Mouse (Mus musculus) lung, postnatal 0 days (tissue): ENCODE measurements around the gene Gmds.

ENCODE experiments used
- CTCF ChIP-seq: IDR thresholded peaks from 2 replicates; pipeline ENCODE4 v1.5.1; 2016; ENCODE audit warnings: antibody characterized with exemption, mild to moderate bottlenecking
- EP300 ChIP-seq: IDR thresholded peaks from 2 replicates; pipeline ENCODE4 v1.6.1; 2016; ENCODE audit warnings: antibody characterized with exemption, mild to moderate bottlenecking, control low read depth

DNA sequence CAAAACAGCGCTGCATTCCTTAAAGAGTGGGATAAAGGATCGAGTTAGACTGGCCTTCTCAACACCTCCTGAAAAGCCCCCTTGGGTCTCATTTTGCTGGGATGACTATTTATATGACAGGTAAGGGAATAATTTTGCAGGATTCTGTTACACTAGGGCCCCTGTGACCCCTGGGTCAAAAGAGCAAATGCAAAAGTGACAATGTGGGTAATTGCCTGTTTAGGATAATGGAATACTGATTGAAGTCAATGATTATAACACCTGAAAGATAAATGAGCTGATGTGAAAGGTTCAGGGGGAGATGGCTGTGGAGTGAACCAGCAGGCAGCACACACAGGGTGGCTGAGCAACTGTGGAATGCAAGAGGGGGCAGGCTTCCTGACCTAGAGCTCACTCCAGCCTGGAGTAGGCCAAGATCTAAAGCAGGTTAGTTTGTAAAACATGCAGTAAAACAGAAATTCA, 367.5 kb downstream of the Gmds start:
- TF ChIP-seq EP300, result no peak
- TF ChIP-seq CTCF, result no peak
